Mouse (Mus musculus): ENCODE measurements around the gene Med12l.

- TF ChIP-seq POLR2A (IDR thresholded peaks at IDR 0.05; ENCODE audit: insufficient read length, low read depth) = no peak
- TF ChIP-seq E2F4 (IDR thresholded peaks at IDR 0.05; ENCODE audit: insufficient read depth) = no peak
- no peak for TF ChIP-seq CEBPB (IDR thresholded peaks at IDR 0.05; ENCODE audit: insufficient read depth, poor library complexity, severe bottlenecking)
- TF ChIP-seq USF1 (IDR thresholded peaks at IDR 0.05; ENCODE audit: low read depth) = no peak
- TF ChIP-seq REST (IDR thresholded peaks at IDR 0.05; ENCODE audit: insufficient read depth, insufficient read length) = no peak
- TF ChIP-seq TCF12 (IDR thresholded peaks at IDR 0.05; ENCODE audit: insufficient read depth, poor library complexity, severe bottlenecking) = no peak
- no peak for TF ChIP-seq POLR2AphosphoS2 (IDR thresholded peaks at IDR 0.05; ENCODE audit: insufficient read length, low read depth)
- TF ChIP-seq MYOD1 (IDR thresholded peaks at IDR 0.05; ENCODE audit: control insufficient read depth in 1 of 3, insufficient read length in 2 of 3, low read depth in 2 of 3) = no peak
- no peak for TF ChIP-seq SRF (IDR thresholded peaks at IDR 0.05; ENCODE audit: control insufficient read depth, insufficient read length, low read depth)
These were observed 19.5 kb downstream of the Med12l start for GRCm38 (mm10) chr3:59025193-59025535.
